Mouse (Mus musculus) liver, embryonic 14.5 days (tissue): ENCODE results near the gene Bri3.

Experiments used
- CTCF ChIP-seq: IDR thresholded peaks from 2 replicates; pipeline ENCODE4 v1.5.1; 2016; ENCODE audit warnings: antibody characterized with exemption, low read depth, control low read depth
- EP300 ChIP-seq: IDR thresholded peaks from 2 replicates; pipeline ENCODE4 v1.6.1; 2016; ENCODE audit warnings: antibody characterized with exemption, low read depth

GRCm38 (mm10) chr5:144446475-144447225 is 202.4 kb downstream of the Bri3 start:
- TF ChIP-seq CTCF (no peak), EP300 (no peak)
